Mouse (Mus musculus) gastrocnemius, adult 8-10 months (tissue): ENCODE results near the gene Myh7b. TPM values are rescaled to one million over a fixed set of nuclear protein-coding genes. Genes with fewer than 3 reads are reported as not detected.
A peak's percentile ranks its signal among the peaks of the same experiment; 100 is the strongest.

Source experiments
- DNase-seq, 2 experiments: peaks; one replicate each; pipeline ENCODE4 v3.0.0; 2022; ENCODE audit warnings: low spot score in 2 of 2
- total RNA-seq, 4 experiments: library from RNA; stranded (reverse); gene quantifications; 2 replicates each; pipeline ENCODE4 v1.2.4; 2022

Myh7b gene
- total RNA-seq, 4 experiments from 2014 or later, result 2.8 to 4.8 (median 3.3) TPM

- DNase-seq, result no peak
Measured at GRCm38 (mm10) chr2:155634562-155634961, 23.6 kb downstream of the Myh7b start.

GRCm38 (mm10) chr2:155635961-155636360 lies 24.9 kb downstream of the Myh7b start:
- no peak for DNase-seq

GRCm38 (mm10) chr2:155636881-155637280 lies 25.9 kb downstream of the Myh7b start:
- no peak for DNase-seq

- DNase-seq, result no peak
Measured at GRCm38 (mm10) chr2:155637411-155637810, 26.4 kb downstream of the Myh7b start.

DNA sequence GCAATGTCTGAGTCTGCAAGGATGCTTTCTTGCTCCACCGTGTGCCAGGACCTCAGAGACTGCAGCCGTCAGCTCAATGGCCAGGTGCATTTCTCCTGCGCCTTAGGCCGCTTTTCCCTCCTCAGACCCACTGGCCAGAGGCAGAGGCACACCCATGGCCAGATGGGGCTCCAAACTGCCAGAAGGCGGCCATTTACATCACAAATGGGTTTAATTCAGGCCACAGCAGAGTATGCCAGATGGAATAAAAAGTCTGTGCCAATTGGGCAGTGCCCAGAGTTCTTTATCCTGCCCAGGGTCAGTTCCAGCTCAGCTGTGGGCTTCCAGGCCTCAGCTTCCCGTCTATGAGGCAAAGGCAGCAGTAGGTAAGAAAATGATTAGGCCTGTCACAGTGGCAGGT lies 29.6 kb downstream of the Myh7b start:
- no peak for DNase-seq

GRCm38 (mm10) chr2:155641540-155642472 lies 30.8 kb downstream of the Myh7b start:
- no peak for DNase-seq

GRCm38 (mm10) chr2:155645746-155646145 lies 34.7 kb downstream of the Myh7b start:
- DNase-seq, result no peak

GRCm38 (mm10) chr2:155652618-155653017 lies 41.6 kb downstream of the Myh7b start:
- no peak for DNase-seq

GRCm38 (mm10) chr2:155655759-155656372 lies 44.9 kb downstream of the Myh7b start:
- no peak for DNase-seq

GRCm38 (mm10) chr2:155662390-155662789 lies 51.4 kb downstream of the Myh7b start:
- no peak for DNase-seq

- no peak for DNase-seq
Measured at GRCm38 (mm10) chr2:155663097-155663496, 52.1 kb downstream of the Myh7b start.

DNA sequence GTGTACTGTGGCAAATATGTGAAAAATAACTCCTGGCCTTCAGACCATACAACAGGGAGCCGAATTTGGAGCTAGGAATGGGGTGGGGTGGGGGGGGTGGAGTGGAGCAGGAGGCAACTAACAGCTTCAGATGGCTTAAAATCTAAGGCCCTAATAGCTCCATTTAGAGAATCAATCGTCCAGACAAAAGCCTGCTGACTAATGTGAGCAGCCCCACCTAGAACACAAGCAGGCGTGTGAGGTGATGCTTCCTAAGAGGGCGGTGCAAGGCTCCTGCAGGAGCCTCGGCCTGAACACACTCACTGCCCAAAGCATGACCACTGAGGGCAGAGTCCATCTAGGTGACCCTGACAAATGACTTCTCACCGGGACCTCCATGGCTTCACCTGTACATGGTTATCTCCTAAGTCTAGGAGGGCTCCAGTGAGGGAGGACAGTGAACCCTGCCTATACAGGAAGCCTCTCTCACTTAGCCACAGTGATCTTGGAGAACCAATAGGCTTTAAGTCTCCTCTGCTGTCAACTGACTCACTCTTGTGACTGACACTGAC lies 53.0 kb downstream of the Myh7b start:
- no peak for DNase-seq

DNA sequence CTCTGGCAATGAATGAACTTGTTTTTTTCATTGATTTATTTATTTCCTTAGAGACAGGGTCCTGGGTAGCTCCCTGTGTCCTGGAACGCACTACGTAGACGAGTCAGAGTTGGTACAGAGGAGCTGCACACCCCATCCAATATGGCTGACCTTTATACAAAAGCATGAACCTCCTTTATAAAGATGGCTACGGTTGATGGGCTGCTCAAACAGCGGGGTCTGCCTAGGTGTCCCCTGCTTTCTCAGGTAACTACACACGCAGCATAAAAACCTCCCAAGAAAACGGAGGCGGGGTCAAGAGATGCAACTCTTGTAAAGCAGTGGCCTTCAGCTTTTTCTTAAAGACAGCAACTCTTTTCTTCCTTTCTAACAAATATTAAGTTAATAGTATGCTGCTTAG lies 56.9 kb downstream of the Myh7b start:
- DNase-seq, result no peak

- DNase-seq, result no peak
Measured at GRCm38 (mm10) chr2:155668461-155668860, 57.4 kb downstream of the Myh7b start.

DNA sequence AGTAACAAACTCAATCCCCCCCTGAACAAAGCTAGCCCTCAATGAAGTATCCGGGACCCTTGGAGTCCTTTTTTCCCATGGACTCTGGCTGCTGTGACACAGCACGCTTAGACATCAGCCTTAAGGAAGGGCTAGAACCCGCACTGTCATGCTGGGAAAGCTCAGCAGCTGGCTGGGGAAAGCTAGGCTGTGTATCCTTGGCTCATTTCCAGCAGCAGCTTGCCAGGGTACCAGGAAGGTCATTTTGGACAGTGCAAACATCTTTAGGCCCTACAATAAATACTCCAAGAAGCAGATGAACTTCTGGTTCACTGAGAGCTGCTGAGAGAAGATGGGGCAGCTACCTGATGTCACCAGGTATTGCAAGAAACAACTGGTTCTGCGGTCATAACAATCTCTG lies 60.2 kb downstream of the Myh7b start:
- DNase-seq, result no peak

GRCm38 (mm10) chr2:155673546-155673945 lies 62.5 kb downstream of the Myh7b start:
- peak; percentile 30 to 43 for DNase-seq

DNA sequence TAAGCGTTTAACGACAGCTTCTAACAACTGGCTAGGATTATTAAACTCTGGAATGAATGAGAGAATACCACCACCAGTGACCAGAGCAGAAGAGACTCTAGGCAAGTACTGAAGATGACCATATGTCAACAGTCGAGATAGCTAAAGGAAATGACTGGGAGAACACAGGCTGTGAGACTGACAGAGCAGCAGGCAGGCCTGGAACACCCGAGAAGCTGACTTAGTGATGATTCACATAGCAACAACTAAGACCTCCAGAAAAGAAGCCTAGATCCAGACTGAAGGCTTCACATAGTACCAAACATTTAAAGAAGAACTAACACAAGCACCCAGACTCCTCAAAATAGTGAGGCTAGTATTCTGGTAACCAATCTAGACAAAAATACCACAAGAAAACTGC lies 64.1 kb downstream of the Myh7b start:
- DNase-seq, result no peak

GRCm38 (mm10) chr2:155679586-155680110 lies 68.6 kb downstream of the Myh7b start:
- DNase-seq, result no peak

DNA sequence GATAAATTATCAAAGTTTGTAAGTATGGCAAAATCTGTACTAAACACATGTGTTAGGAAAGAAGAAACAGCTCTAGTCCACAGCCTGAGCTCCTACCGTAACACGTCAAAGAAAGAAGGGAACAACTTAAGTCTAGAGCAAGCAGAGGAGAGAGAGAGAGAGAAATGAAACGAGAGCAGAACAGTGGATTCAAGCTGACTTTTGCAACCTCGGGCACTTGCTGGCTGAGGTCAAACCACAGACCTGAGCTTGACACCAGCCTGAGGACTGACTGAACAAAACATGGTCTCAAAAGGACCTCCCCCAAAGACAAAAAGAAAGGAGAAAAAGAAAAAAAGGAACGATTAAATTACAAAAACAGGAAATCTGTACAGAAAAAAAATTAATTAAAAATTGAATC lies 69.6 kb downstream of the Myh7b start:
- DNase-seq, result no peak

- no peak for DNase-seq
Measured at GRCm38 (mm10) chr2:155681194-155681593, 70.2 kb downstream of the Myh7b start.

- DNase-seq, result no peak
Measured at GRCm38 (mm10) chr2:155681874-155682273, 70.9 kb downstream of the Myh7b start.

- DNase-seq, result no peak
Measured at GRCm38 (mm10) chr2:155683137-155683536, 72.1 kb downstream of the Myh7b start.
